Mouse (Mus musculus): ENCODE results near the gene Trim40. TPM values are rescaled to one million over a fixed set of nuclear protein-coding genes. Genes with fewer than 3 reads are reported as not detected.
"Not testable (repeated sequence)": the region's sequence is repeated elsewhere in the genome, so short reads cannot be mapped to it uniquely, and the experiment has no call there.

Trim40 gene
- total and polyA plus RNA-seq, 3 experiments, result not detected

DNA sequence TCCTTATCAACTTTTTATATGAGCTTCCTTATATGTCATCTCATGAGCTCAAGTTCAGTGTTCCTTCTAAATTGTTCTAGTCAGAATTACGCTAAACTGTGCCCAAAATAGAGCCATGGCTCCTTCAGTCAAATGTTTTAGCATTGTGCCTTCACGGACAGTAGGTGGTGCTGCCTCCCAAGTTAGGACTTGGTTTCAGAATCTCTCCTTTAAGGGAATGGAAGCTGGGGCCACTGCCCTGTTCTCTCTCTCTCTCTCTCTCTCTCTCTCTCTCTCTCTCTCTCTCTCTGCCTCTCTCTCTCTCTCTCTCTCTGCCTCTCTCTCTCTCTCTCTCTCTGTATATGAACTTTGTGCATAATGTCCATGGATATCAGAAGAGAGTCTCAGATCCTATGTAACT is 2.4 kb upstream of the Trim40 start:
- no peak overlapping the region for H3K9ac ChIP-seq (ENCODE audit: low read depth, low read length)
- no peaks in the 10 kb centered on the region for H3K27me3 ChIP-seq (ENCODE audit: control insufficient read depth, insufficient read depth, low read length)
- intact Hi-C loops (cut with DNase I), result loop anchor here (1.0 to 5.0 kb wide), 3 partner anchors 20 to 310 kb away; partner anchors contain the start of genes Gabbr1 and Olfr94
- H3K27ac ChIP-seq, result no peak overlapping the region
- WGBS, result 3% methylated on average over 2 of the region's 2 CpGs
- H3K4me1 ChIP-seq (ENCODE audit: control insufficient read depth, insufficient read depth, low read length), result no peaks in the 10 kb centered on the region
- no peak overlapping the region for H3K4me3 ChIP-seq
- peak; percentile 73 for TF ChIP-seq CTCF (IDR thresholded peaks at IDR 0.05)
- no peak for TF ChIP-seq POLR2A (IDR thresholded peaks at IDR 0.05; ENCODE audit: insufficient read depth, low read depth, low read length)
- no peak for TF ChIP-seq EP300 (IDR thresholded peaks at IDR 0.05; ENCODE audit: insufficient read depth, low read depth, low read length)
- H3K79me2 ChIP-seq (replicated peaks; ENCODE audit: control insufficient read depth, insufficient read depth, low read length), result no peaks in the 10 kb centered on the region
- peak in 1 of 2 experiments; percentile 33 for DNase-seq
- no peaks in the 10 kb centered on the region for H3K36me3 ChIP-seq (ENCODE audit: control insufficient read depth, insufficient read depth, low read length)

DNA sequence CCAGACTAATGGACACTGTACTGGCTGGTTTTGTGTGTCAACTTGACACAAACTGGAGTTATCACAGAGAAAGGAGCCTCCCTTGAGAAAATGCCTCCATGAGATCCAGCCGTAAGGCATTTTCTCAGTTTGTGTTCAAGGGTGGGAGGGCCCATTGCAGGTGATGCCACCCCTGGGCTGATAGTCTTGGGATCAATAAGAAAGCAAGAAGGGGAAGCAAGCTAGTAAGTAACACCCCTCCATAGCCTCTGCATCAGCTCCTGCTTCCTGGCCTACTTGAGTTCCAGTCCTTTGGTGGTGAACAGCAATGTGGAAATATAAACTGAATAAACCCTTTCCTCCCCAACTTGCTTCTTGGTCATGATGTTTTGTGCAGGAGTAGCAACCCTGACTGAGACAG is 1.6 kb upstream of the Trim40 start:
- WGBS, result 83% methylated on average over 1 of the region's 1 CpGs
- not testable (repeated sequence) for H3K27ac ChIP-seq; H3K79me2 ChIP-seq (replicated peaks; ENCODE audit: control insufficient read depth, insufficient read depth, low read length); H3K9ac ChIP-seq (ENCODE audit: low read depth, low read length); H3K27me3 ChIP-seq (ENCODE audit: control insufficient read depth, insufficient read depth, low read length); H3K4me3 ChIP-seq; H3K4me1 ChIP-seq (ENCODE audit: control insufficient read depth, insufficient read depth, low read length); DNase-seq; H3K36me3 ChIP-seq (ENCODE audit: control insufficient read depth, insufficient read depth, low read length)
- intact Hi-C loops (cut with DNase I), result loop anchor here (5.0 kb wide), 2 partner anchors 156 to 311 kb away; partner anchors contain the start of genes Gabbr1 and Olfr94

DNA sequence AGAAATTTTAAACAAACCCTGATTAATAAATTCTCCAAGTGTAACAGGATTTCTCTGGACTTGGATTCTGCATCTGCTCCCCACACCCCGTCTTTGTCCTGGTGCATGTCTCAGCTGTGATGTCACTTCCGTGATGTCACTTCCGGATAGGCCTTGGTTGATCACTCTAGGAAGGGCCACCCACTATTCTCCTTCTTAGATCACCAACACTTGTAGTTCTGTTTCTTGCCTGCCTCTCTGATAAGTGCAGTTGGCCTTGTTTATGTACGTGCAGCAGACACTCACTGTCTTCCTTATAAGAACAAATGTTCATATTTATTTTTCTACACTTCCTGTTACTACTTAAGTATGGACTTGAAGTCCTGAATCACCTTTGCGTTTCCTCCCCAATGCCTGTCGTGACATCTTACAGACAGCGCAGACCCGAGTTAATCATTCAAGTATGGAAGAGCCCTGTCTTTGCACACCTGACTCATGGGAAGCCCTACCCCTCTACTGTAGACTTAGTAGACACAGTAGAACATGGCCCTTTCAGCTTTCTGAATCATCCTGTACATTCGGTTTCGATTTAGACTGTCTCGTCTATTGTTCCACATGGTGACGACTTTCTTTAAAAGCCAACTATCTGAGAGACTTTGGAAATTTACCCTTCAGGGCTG is 4.7 kb downstream of the Trim40 start:
- H3K27ac ChIP-seq, result no peak overlapping the region
- H3K4me1 ChIP-seq (ENCODE audit: control insufficient read depth, insufficient read depth, low read length), result no peaks in the 10 kb centered on the region
- no peak for TF ChIP-seq POLR2A (IDR thresholded peaks at IDR 0.05; ENCODE audit: insufficient read depth, low read depth, low read length)
- no peak for TF ChIP-seq EP300 (IDR thresholded peaks at IDR 0.05; ENCODE audit: insufficient read depth, low read depth, low read length)
- TF ChIP-seq CTCF (IDR thresholded peaks at IDR 0.05), result no peak
- intact Hi-C loops (cut with DNase I), result no loop called here
- no peaks in the 10 kb centered on the region for H3K36me3 ChIP-seq (ENCODE audit: control insufficient read depth, insufficient read depth, low read length)
- no peaks in the 10 kb centered on the region for H3K79me2 ChIP-seq (replicated peaks; ENCODE audit: control insufficient read depth, insufficient read depth, low read length)
- no peak for DNase-seq
- H3K27me3 ChIP-seq (ENCODE audit: control insufficient read depth, insufficient read depth, low read length), result no peaks in the 10 kb centered on the region
- no peak overlapping the region for H3K4me3 ChIP-seq
- no peak overlapping the region for H3K9ac ChIP-seq (ENCODE audit: low read depth, low read length)
- 86% methylated on average over 12 of the region's 12 CpGs for WGBS

DNA sequence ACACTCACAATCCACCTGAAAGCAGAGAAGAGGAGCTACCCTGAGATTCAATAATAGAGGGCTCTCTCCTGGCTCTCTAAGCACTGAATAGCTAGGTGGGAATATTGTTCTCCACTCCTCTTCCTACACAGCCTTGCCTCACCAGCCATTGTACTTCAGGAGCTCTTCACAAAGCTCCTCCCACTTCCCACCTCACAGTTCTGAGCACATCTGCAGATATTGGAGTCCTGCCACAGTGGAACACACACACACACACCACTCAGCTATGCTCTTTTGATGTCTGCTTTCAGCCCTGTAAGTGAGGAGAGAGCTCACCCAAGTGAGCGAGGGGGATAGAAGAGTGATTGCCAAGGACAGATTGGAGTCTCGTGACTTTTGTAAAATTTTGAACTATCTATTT is 6.6 kb downstream of the Trim40 start:
- 50% methylated on average over 2 of the region's 2 CpGs for WGBS
- no peaks in the 10 kb centered on the region for H3K4me1 ChIP-seq (ENCODE audit: control insufficient read depth, insufficient read depth, low read length)
- H3K27ac ChIP-seq, result no peak overlapping the region
- no peak for DNase-seq
- intact Hi-C loops (cut with DNase I), result no loop called here
- no peak for TF ChIP-seq EP300 (IDR thresholded peaks at IDR 0.05; ENCODE audit: insufficient read depth, low read depth, low read length)
- no peak for TF ChIP-seq POLR2A (IDR thresholded peaks at IDR 0.05; ENCODE audit: insufficient read depth, low read depth, low read length)
- no peak for TF ChIP-seq CTCF (IDR thresholded peaks at IDR 0.05)
- H3K36me3 ChIP-seq (ENCODE audit: control insufficient read depth, insufficient read depth, low read length), result no peaks in the 10 kb centered on the region
- no peaks in the 10 kb centered on the region for H3K27me3 ChIP-seq (ENCODE audit: control insufficient read depth, insufficient read depth, low read length)
- no peak overlapping the region for H3K9ac ChIP-seq (ENCODE audit: low read depth, low read length)
- no peaks in the 10 kb centered on the region for H3K79me2 ChIP-seq (replicated peaks; ENCODE audit: control insufficient read depth, insufficient read depth, low read length)
- no peak overlapping the region for H3K4me3 ChIP-seq

DNA sequence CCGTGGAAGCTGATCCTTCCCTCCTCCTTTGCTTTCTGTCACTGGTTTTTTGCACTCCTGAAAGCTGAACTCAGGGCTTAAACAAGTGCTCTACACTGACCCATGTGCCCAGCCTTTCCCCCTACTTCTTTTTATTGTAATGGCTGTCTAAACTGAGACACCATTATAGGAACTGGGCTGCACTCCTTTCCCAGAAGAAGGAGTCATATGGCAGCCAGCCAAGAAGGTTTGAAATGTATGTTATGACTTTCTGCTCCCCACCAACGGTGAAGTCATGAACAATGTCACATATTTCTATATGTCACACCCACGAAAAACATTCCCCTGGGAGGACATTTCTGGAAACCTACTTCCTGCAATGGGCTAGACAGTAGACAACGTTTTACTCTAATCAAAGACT is 15.3 kb downstream of the Trim40 start:
- TF ChIP-seq CTCF (IDR thresholded peaks at IDR 0.05) (no peak), POLR2A (IDR thresholded peaks at IDR 0.05; ENCODE audit: insufficient read depth, low read depth, low read length) (no peak), EP300 (IDR thresholded peaks at IDR 0.05; ENCODE audit: insufficient read depth, low read depth, low read length) (no peak)
- H3K27ac ChIP-seq, result no peak overlapping the region
- H3K4me1 ChIP-seq (ENCODE audit: control insufficient read depth, insufficient read depth, low read length), result no peaks in the 10 kb centered on the region
- H3K27me3 ChIP-seq (ENCODE audit: control insufficient read depth, insufficient read depth, low read length), result no peaks in the 10 kb centered on the region
- DNase-seq, result no peak
- no peaks in the 10 kb centered on the region for H3K36me3 ChIP-seq (ENCODE audit: control insufficient read depth, insufficient read depth, low read length)
- no peaks in the 10 kb centered on the region for H3K79me2 ChIP-seq (replicated peaks; ENCODE audit: control insufficient read depth, insufficient read depth, low read length)
- intact Hi-C loops (cut with DNase I), result no loop called here
- H3K4me3 ChIP-seq, result no peak overlapping the region
- WGBS, result 35% methylated on average over 4 of the region's 4 CpGs
- no peak overlapping the region for H3K9ac ChIP-seq (ENCODE audit: low read depth, low read length)

DNA sequence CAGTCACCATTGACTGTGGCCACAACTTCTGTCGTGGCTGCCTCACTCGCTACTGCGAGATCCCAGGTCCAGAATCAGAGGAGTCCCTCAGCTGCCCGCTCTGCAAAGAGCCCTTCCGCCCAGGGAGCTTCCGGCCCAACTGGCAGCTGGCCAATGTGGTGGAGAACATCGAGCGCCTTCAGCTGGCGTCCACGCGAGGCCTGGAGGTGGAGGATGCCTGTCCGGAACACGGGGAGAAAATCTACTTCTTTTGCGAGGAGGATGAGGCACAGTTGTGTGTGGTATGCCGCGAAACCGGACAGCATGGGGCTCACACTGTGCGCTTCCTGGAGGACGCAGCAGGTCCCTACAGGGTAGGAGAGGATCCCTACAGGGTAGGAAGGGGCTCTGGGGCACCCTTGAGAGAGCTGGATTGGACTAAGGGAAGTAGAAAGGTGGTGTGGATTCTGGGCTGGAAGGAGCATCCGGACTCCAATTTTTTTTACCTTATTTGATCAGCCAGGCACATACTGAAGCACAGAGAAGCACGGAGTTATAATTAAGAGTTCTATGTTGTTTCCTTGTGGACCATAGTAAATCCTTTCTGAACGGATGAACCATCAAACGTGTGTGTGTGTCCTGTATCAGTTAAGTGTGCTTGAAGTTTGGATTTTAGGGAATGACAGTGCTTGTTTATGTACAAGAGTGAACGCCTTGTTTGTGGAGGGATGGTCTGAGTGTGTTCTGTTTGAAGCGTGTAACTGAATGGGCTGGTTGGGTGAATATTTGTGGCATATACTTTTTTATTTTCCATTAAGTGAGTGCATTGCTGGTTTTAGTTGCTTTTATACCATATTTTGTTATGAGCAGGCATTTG is 19.7 kb downstream of the Trim40 start:
- intact Hi-C loops (cut with DNase I), result no loop called here
- TF ChIP-seq POLR2A (IDR thresholded peaks at IDR 0.05; ENCODE audit: insufficient read depth, low read depth, low read length) (no peak), CTCF (IDR thresholded peaks at IDR 0.05) (no peak), EP300 (IDR thresholded peaks at IDR 0.05; ENCODE audit: insufficient read depth, low read depth, low read length) (no peak)
- Histone ChIP-seq H3K27me3 (ENCODE audit: control insufficient read depth, insufficient read depth, low read length) (peaks cover 9% of the 10 kb centered on the region), H3K4me3 (no peak overlapping the region), H3K27ac (no peak overlapping the region), H3K79me2 (replicated peaks; ENCODE audit: control insufficient read depth, insufficient read depth, low read length) (no peaks in the 10 kb centered on the region), H3K9ac (ENCODE audit: low read depth, low read length) (no peak overlapping the region), H3K36me3 (ENCODE audit: control insufficient read depth, insufficient read depth, low read length) (no peaks in the 10 kb centered on the region), H3K4me1 (ENCODE audit: control insufficient read depth, insufficient read depth, low read length) (no peaks in the 10 kb centered on the region)
- DNase-seq, result peak in 1 of 2 experiments; percentile 12
- 49% methylated on average over 25 of the region's 25 CpGs for WGBS

Data from heart, adult 2 months (tissue).